Mouse (Mus musculus): ENCODE data around the gene Ctnnb1.

GRCm38 (mm10) chr9:120991801-120992200 lies 62.8 kb downstream of the Ctnnb1 start:
- TF ChIP-seq POLR2A (IDR thresholded peaks at IDR 0.05; ENCODE audit: control insufficient read depth, extremely low read depth, insufficient read depth, low read length, poor library complexity) (no peak), CTCF (IDR thresholded peaks at IDR 0.05; ENCODE audit: borderline replicate concordance, control insufficient read depth, extremely low read depth, insufficient read depth, low read length, poor library complexity) (no peak)

All from thymus, adult 2 months (tissue).